Mouse (Mus musculus) ES-E14 (cell line): Measurements from ENCODE around the gene Ltbp2. TPM values are rescaled to one million over a fixed set of nuclear protein-coding genes. Genes with fewer than 3 reads are reported as not detected.

Source experiments
- DNase-seq: peaks from one replicate; pipeline ENCODE4 v3.0.0-alpha.2; 2013; ENCODE audit warnings: low read depth, low spot score
- H3K27ac ChIP-seq: 2 replicates; pipeline ENCODE4 v1.5.1; 2012; ENCODE audit warnings: low read depth, mild to moderate bottlenecking, low read length, moderate library complexity, mixed read lengths; ENCODE audit not compliant: poor library complexity, insufficient read depth, severe bottlenecking
- H3K36me3 ChIP-seq: 2 replicates; pipeline ENCODE4 v1.6.1; 2012; ENCODE audit warnings: mild to moderate bottlenecking, low read length, moderate library complexity, mixed read lengths; ENCODE audit not compliant: control insufficient read depth, poor library complexity, insufficient read depth, severe bottlenecking
- H3K4me1 ChIP-seq, 2 experiments: fragments of 150-350 bp in 1 of 2; sonication (generic) in 1 of 2; 2 replicates each; pipeline ENCODE4 v1.6.1; 2012; ENCODE audit warnings: low read length in 2 of 2, mild to moderate bottlenecking in 1 of 2, mixed read lengths in 1 of 2; ENCODE audit not compliant: control insufficient read depth in 2 of 2, insufficient read depth in 2 of 2, poor library complexity in 1 of 2
- H3K4me3 ChIP-seq, 2 experiments: fragments of 150-350 bp in 1 of 2; sonication (generic) in 1 of 2; 2 replicates each; pipeline ENCODE4 v1.5.1; 2012; ENCODE audit warnings: low read length in 2 of 2, low read depth in 1 of 2, mild to moderate bottlenecking in 1 of 2, mixed read lengths in 1 of 2; ENCODE audit not compliant: insufficient read depth in 1 of 2, poor library complexity in 1 of 2, severe bottlenecking in 1 of 2
- H3K9ac ChIP-seq: 2 replicates; pipeline ENCODE4 v1.6.1; 2012; ENCODE audit warnings: low read depth, mild to moderate bottlenecking, low read length, mixed read lengths; ENCODE audit not compliant: poor library complexity, insufficient read depth, severe bottlenecking
- H3K9me3 ChIP-seq: fragments of 150-350 bp; sonication (generic); 2 replicates; pipeline ENCODE4 v1.6.1; 2012; ENCODE audit warnings: low read depth, mild to moderate bottlenecking, low read length; ENCODE audit not compliant: control insufficient read depth, insufficient read depth
- CHD2 ChIP-seq: IDR thresholded peaks from 2 replicates; pipeline ENCODE4 v1.6.1; 2014; ENCODE audit warnings: mild to moderate bottlenecking, low read depth, low read length, inconsistent platforms
- HCFC1 ChIP-seq: IDR thresholded peaks from 2 replicates; pipeline ENCODE4 v1.6.1; 2012; ENCODE audit warnings: low read length, inconsistent platforms, borderline replicate concordance; ENCODE audit not compliant: insufficient read depth
- MAFK ChIP-seq: IDR thresholded peaks from 2 replicates; pipeline ENCODE4 v1.6.1; 2014; ENCODE audit warnings: mild to moderate bottlenecking, low read depth, low read length, inconsistent platforms; ENCODE audit not compliant: insufficient read depth
- ZC3H11A ChIP-seq: IDR thresholded peaks from 2 replicates; pipeline ENCODE4 v1.6.1; 2012; ENCODE audit warnings: low read depth, mild to moderate bottlenecking, inconsistent platforms, low read length, borderline replicate concordance
- ZNF384 ChIP-seq: IDR thresholded peaks from 2 replicates; pipeline ENCODE4 v1.6.1; 2012; ENCODE audit warnings: low read depth, low read length, inconsistent platforms
- in situ Hi-C, 2 experiments: fragments of 600-800 bp; cut with MboI; formaldehyde crosslinking; loops; one replicate each; pipeline ENCODE4 v1.15.1; 2025; ENCODE audit warnings: low sequenced_read_pairs in 2 of 2, inconsistent platforms in 1 of 2; ENCODE audit not compliant: unreplicated experiment in 2 of 2
- total RNA-seq: library from RNA; depleted of rRNA; stranded (reverse); fragments of 300-350 nt; gene quantifications from 2 replicates; pipeline ENCODE4 v1.2.3, GENCODE M21; 2012

Ltbp2 gene
- total RNA-seq, 1 experiment, result 1.8 TPM

- TF ChIP-seq CHD2, result no peak
- no peak for TF ChIP-seq MAFK
- TF ChIP-seq ZNF384, result no peak
- TF ChIP-seq HCFC1, result no peak
- no peak for TF ChIP-seq ZC3H11A
- Histone ChIP-seq H3K4me3 (no peak overlapping the region), H3K27ac (no peak overlapping the region), H3K9me3 (no peaks in the 10 kb centered on the region), H3K36me3 (peaks cover 29% of the 10 kb centered on the region), H3K4me1 (peaks cover 2 to 13% of the 10 kb centered on the region in 2 experiments; a peak in 3 of 4 replicates), H3K9ac (no peak overlapping the region)
- DNase-seq, result peak; percentile 60
- in situ Hi-C loops, result no loop called here
Observed at GRCm38 (mm10) chr12:84765506-84765905, 110.8 kb downstream of the Ltbp2 start.

GRCm38 (mm10) chr12:84764756-84765155 lies 111.6 kb downstream of the Ltbp2 start:
- no peak overlapping the region for H3K9ac ChIP-seq
- H3K4me3 ChIP-seq, result no peak overlapping the region
- peaks cover 31% of the 10 kb centered on the region for H3K36me3 ChIP-seq
- H3K9me3 ChIP-seq, result no peaks in the 10 kb centered on the region
- no peak overlapping the region for H3K27ac ChIP-seq
- DNase-seq, result no peak
- TF ChIP-seq ZNF384 (no peak), HCFC1 (no peak), CHD2 (no peak), MAFK (no peak), ZC3H11A (no peak)
- in situ Hi-C loops, result no loop called here
- peaks cover 2 to 13% of the 10 kb centered on the region in 2 experiments; a peak in 3 of 4 replicates for H3K4me1 ChIP-seq

- in situ Hi-C loops, result no loop called here
- Histone ChIP-seq H3K9ac (no peak overlapping the region), H3K27ac (no peak overlapping the region), H3K9me3 (no peaks in the 10 kb centered on the region), H3K4me3 (no peak overlapping the region), H3K36me3 (peaks cover 28% of the 10 kb centered on the region), H3K4me1 (peaks cover 0 to 10% of the 10 kb centered on the region in 2 experiments; a peak in 2 of 4 replicates)
- no peak for TF ChIP-seq MAFK
- no peak for TF ChIP-seq ZC3H11A
- no peak for TF ChIP-seq CHD2
- no peak for TF ChIP-seq ZNF384
- TF ChIP-seq HCFC1, result no peak
- DNase-seq, result no peak
Observed at GRCm38 (mm10) chr12:84763577-84764218, 112.6 kb downstream of the Ltbp2 start.

GRCm38 (mm10) chr12:84762532-84762931 lies 113.8 kb downstream of the Ltbp2 start:
- Histone ChIP-seq H3K9me3 (no peaks in the 10 kb centered on the region), H3K4me3 (no peak overlapping the region), H3K36me3 (peaks cover 31% of the 10 kb centered on the region), H3K27ac (peak overlapping the region; percentile 15; the same call in 1 of the 2 replicates), H3K4me1 (peaks cover 0 to 10% of the 10 kb centered on the region in 2 experiments; a peak in 2 of 4 replicates), H3K9ac (no peak overlapping the region)
- no peak for DNase-seq
- no peak for TF ChIP-seq ZC3H11A
- TF ChIP-seq CHD2, result no peak
- no peak for TF ChIP-seq HCFC1
- no peak for TF ChIP-seq ZNF384
- TF ChIP-seq MAFK, result no peak
- in situ Hi-C loops, result no loop called here
